Mouse (Mus musculus): ENCODE measurements around the gene Rbm7. TPM values are rescaled to one million over a fixed set of nuclear protein-coding genes. Genes with fewer than 3 reads are reported as not detected.
A peak's percentile ranks its signal among the peaks of the same experiment; 100 is the strongest.
"Not testable (repeated sequence)": the region's sequence is repeated elsewhere in the genome, so short reads cannot be mapped to it uniquely, and the experiment has no call there.

Rbm7 gene
- 115 and 125 TPM in 2 replicates for total RNA-seq (2017)

DNA sequence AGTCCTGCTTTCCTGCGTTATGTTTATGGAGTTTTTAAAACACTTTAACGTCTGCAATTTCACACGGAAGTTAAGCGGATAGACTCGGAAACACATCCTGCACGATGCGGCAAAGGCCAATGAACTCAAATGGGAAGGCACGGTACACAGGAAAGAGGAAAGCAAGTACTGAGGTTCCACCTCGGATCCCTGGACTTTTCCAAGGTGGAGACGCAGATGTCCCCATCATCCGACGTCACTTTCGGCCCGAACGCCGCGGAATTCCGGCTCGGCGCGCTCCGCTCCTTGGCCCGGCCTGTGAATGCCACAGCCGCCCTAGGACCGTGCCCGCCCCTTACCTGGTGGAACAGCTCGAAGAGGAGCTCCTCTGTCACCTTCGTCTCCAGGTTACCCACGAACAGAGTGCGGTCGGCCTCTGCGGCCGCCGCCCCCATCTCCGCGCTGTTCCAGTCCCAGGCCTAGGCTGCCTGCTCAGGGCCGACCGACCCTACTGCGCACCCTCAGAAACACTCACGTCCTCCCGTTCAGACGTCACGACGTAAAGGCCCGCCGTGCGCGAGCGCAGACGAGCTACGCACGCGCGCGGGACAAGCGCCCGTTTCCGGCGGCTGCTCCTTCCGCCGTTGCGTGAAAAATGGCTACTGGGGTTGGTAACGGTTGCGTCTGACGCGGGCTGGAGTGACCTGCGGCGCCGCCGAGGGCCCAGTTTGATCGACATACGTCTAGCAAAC is at the start of gene Rbm7, which contains the start of gene Gm5617:
Rbm7 (minus strand) TSS at position 483 of the 731 bp plus-strand sequence.
Gm5617 (plus strand) TSS at position 626 of the 731 bp plus-strand sequence.
- ATAC-seq (replicated peaks in 1 of 2; ENCODE audit: insufficient read depth in 1 of 2, low FRiP score in 2 of 2, low TSS enrichment in 1 of 2, low read depth in 1 of 2, poor library complexity in 2 of 2, severe bottlenecking in 2 of 2), result peak; percentile 97 to 99

DNA sequence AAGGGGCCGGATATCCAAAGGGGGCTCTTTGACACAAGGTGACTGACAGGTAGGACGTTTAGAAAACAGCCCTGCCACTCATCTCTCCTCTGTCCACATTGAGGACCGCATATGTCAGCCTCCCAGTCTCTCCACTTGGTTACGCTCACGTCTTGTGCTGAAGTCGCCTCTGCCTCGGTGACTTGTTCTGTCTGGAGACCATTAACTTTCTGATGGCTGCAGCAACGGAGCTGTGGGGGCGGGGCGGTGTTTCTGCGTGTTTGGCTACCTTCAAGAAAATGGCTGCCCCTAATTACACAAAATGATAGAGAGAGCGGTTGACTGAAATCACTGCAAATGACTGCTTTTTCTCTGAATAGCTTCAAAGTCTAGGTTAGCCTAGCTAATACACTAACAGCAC is 43.6 kb upstream of the Rbm7 start:
- no peak for ATAC-seq (replicated peaks in 1 of 2; ENCODE audit: insufficient read depth in 1 of 2, low FRiP score in 2 of 2, low TSS enrichment in 1 of 2, low read depth in 1 of 2, poor library complexity in 2 of 2, severe bottlenecking in 2 of 2)

DNA sequence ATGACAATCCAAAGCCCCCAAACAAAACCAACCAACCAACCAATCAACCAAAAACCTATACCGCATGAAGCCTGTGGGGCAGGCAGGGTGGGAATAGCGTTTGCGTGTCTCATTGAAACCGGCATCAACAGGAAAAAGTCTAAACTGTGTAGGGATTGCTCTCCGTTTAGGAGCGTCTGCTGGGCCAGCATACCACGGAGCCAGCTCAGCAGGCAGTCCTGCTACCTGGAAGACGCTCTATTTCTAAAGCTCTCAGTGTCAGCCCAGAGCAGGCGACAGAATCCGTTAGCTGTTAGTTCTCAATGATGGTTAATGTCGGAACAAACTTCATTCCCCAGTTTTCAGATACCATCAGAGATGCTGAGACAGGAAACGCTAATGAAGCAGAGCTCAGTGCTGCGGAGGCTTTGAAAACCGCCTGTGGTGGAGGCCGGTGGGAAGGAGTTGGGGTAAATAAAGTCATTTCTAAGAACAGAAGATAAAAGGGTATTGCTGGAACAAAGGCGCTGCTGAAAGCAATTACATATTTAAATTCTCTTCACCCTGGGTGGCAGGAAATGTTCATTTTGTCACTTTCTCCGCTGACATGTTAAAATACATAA is 43.0 kb upstream of the Rbm7 start:
- peak in 1 of 2 experiments; percentile 32; a peak in 1 of 4 replicates for ATAC-seq (replicated peaks in 1 of 2; ENCODE audit: insufficient read depth in 1 of 2, low FRiP score in 2 of 2, low TSS enrichment in 1 of 2, low read depth in 1 of 2, poor library complexity in 2 of 2, severe bottlenecking in 2 of 2)

DNA sequence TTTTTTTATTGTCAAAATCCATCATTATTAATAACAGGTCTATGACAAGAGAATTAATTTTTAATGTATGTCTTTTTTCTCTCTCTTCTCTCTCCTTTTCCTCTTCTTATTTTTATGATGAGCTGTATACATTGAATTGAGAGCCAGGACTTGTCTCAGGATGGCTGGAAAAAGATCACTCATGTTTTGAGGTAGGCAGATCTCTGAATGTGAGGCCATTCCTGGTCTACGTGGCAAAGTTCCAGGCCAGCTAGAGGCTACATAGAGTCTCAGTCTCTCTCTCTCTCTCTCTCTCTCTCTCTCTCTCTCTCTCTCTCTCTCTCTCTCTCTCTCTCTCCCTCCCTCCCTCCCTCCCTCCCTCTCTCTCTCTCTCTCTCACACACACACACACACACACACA is 42.5 kb upstream of the Rbm7 start:
- not testable (repeated sequence) for ATAC-seq (replicated peaks in 1 of 2; ENCODE audit: insufficient read depth in 1 of 2, low FRiP score in 2 of 2, low TSS enrichment in 1 of 2, low read depth in 1 of 2, poor library complexity in 2 of 2, severe bottlenecking in 2 of 2)

DNA sequence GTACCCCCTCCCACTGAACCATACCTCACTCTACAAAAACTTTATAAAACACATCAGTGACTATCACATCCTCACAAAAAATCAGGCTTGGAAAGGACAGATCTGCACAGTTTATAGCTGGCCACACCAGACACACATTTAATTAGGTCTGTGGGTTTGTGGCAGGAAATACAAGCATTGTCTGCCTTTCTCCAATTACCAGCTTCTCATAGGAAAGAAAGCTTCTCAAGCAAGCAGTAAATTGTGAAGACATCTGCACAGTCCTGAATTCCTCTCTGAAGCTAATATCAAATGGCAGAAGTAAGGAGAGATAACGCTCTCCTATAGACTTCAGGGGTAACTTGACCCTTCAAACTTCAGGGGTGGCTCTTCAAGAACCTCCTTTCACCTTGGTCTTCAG is 41.3 kb upstream of the Rbm7 start:
- ATAC-seq (replicated peaks in 1 of 2; ENCODE audit: insufficient read depth in 1 of 2, low FRiP score in 2 of 2, low TSS enrichment in 1 of 2, low read depth in 1 of 2, poor library complexity in 2 of 2, severe bottlenecking in 2 of 2), result peak in 1 of 2 experiments; percentile 35; a peak in 1 of 4 replicates

DNA sequence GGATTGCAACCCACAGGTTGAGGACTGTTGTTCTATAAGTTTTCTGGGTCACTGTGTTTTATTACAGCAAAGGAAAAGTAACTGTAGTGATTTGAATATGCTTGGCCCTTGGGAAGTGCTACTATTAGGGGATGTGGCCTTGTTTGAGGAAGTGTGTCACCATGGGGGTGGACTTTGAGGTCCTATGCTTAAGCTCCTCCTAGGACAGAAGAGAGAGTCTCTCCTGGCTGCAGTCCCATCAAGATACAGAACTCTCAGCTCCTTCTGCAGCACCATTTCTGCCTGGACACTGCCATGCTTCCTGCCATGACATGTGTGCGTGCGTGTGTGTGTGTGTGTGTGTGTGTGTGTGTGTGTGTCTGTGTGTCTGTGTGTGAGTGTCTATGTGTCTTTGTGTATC is 37.6 kb upstream of the Rbm7 start:
- ATAC-seq (replicated peaks in 1 of 2; ENCODE audit: insufficient read depth in 1 of 2, low FRiP score in 2 of 2, low TSS enrichment in 1 of 2, low read depth in 1 of 2, poor library complexity in 2 of 2, severe bottlenecking in 2 of 2), result peak; percentile 51 to 60; a peak in 3 of 4 replicates

DNA sequence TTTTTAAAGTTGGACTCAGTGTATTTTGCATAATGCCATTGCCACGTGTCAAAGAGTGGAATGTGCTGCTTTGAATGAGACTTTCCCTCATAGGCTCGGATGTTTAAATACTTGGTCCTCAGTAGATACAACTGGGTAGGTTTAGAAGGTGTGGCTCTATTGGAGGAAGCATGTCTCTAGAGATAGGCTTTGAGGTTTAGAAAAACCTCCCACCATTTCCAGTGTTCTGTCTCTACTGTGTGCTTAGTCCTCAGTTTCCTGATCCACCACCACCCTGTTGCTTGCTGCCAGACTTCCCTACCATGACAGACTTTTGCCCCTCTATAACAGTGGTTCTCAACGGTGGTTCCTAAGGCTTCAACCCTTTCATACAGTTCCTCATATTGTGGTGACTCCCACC is 37.1 kb upstream of the Rbm7 start:
- ATAC-seq (replicated peaks in 1 of 2; ENCODE audit: insufficient read depth in 1 of 2, low FRiP score in 2 of 2, low TSS enrichment in 1 of 2, low read depth in 1 of 2, poor library complexity in 2 of 2, severe bottlenecking in 2 of 2), result peak; percentile 45 to 48; a peak in 2 of 4 replicates

DNA sequence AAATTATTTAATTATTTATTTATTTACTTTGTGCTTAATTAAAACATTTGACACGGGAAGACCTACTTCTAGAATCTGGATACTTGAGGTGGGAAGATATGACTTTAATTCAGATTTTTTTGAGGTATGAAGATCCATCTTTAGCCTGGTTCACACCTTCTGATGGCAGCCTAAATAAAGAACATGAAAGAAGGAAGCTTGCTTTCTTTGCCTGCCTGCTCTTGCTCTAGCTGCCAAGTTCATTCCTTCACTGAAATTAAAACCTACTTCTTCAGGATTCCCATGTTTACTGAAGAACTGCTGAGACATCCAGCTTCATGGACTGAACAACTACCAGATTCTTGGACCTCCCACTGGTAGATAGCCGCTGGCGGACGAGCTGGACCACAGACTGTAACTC is 36.2 kb upstream of the Rbm7 start:
- ATAC-seq (replicated peaks in 1 of 2; ENCODE audit: insufficient read depth in 1 of 2, low FRiP score in 2 of 2, low TSS enrichment in 1 of 2, low read depth in 1 of 2, poor library complexity in 2 of 2, severe bottlenecking in 2 of 2), result no peak

DNA sequence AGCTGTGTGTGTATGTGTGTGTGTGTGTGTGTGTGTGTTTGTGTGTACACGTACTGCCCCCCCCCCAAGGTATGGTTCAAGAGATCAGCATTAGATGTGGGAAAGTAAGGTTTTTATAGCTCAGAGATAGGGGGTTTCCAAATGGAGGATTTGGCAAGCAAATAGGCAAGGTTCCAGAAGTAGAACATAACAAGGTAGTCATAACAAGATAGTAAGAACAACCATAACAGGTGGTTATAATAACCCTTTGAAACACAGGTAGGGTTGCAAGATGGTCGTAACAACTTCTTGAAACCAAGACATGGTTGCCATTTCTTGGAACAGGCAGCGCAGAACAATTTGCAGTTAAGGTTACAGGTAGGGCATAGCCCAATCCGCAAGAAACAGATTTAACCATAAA is 31.4 kb upstream of the Rbm7 start:
- no peak for ATAC-seq (replicated peaks in 1 of 2; ENCODE audit: insufficient read depth in 1 of 2, low FRiP score in 2 of 2, low TSS enrichment in 1 of 2, low read depth in 1 of 2, poor library complexity in 2 of 2, severe bottlenecking in 2 of 2)

DNA sequence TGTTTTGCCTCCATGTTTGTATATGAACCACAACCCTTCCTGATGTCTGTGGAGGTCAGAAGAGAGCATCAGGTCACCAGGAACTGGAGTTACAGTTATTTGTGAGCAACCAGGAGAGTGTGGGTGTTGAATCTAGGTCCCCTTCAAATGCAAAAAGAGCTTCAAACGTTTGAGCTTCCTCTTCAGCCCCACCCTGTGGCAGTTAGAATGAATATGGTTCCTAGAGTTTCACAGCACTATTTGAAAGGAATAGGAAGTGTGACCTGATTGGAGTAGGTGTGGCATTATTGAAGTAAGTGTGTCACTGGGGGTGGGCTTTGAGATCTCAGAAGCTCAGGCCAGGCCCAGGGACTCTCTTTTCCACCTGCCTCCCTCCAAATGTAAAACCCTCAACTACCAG is 30.5 kb upstream of the Rbm7 start:
- 0 out of 4 replicates have a peak, but pooled peaks of 1 of the 2 experiments have one; percentile 7 for ATAC-seq (replicated peaks in 1 of 2; ENCODE audit: insufficient read depth in 1 of 2, low FRiP score in 2 of 2, low TSS enrichment in 1 of 2, low read depth in 1 of 2, poor library complexity in 2 of 2, severe bottlenecking in 2 of 2)

DNA sequence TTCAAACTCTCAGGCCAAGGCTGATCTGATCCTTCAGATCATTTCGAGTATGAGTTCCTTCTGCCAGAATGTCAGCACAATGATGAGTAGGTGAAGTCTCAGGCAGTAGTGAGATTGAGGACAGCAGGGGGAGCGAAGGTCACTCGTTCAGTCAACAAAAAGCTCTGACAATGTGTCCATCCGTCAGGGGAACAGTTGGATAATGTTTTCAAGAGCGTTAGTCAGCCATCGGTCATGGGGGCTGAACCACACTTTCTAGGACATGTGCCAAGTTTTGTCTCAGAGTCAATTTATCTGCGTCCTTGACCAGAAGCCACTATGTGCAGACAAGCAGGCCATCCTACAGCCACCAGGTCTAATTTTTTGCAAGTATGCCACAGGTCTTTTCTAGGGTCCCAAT is 25.3 kb upstream of the Rbm7 start:
- ATAC-seq (replicated peaks in 1 of 2; ENCODE audit: insufficient read depth in 1 of 2, low FRiP score in 2 of 2, low TSS enrichment in 1 of 2, low read depth in 1 of 2, poor library complexity in 2 of 2, severe bottlenecking in 2 of 2), result not testable (repeated sequence)

DNA sequence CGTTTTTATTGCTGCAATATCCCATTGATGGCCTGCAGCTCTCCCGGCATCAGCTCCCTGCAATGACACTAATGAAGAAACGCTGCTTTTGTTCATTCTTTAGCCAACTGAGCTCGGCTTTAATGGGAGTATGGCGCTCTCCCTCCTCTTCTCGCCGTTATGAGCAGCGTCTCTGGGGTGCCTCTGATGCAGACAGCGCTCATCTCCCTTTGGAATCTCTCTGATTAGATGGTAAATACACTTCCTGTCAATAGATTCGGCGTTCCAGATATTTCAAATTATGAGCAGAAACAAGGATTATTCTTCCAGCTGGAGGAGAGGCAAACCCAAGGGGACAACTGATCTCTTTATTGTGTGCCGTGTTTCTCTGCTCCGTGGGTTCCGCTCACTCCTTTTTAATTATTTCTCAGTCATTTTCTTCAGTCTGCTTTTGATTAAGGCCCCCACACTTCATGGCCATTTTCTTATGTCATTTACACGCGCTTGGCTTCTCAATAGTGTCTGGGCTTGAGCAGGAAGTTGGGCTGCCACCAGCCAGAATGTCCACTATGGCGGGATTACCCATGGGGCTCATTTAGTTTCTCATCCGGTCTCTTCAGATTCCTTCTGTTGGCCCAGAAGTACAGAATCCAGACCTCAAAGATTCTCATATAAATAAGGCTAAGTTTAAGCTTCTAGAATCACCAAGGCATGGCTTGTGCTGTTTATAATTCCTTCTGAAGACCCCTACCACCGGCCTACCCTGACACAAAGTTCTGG is 22.5 kb upstream of the Rbm7 start:
- no peak for ATAC-seq (replicated peaks in 1 of 2; ENCODE audit: insufficient read depth in 1 of 2, low FRiP score in 2 of 2, low TSS enrichment in 1 of 2, low read depth in 1 of 2, poor library complexity in 2 of 2, severe bottlenecking in 2 of 2)

DNA sequence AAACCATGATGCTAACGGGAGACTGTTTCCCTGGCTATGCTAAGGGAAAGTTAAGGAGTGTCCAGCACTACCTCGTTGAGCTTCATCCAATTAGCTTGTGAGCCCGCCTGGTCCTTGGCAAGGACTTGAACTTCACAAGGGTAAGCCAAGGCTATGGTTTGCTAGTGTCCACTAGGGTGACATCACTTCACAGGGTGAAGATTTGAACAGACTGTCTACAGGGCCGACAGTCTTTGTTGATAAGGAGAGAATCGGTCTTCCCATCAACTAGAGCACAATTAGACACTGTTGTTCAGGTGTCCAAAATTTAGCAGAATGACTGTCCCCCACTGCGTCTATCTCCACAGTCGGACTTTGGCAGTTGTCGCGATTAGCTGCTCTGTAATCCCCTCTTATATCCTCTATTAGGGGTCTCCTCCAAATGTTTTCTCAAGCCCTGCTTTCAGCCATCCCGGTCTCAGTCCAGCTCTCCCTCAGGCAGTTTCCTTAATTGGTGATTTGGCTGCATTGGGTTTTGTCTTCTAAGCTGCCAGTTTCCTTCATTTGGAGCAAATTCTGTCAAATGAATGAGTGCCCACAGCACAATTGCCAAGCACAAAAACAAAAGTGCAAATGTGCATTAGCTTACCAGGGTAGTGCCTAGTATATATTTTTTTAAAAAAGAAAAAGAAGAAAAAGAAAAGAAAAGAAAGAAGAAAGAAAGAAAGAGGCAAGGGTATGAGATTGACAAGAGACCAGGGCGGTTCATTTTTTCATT is 21.7 kb upstream of the Rbm7 start:
- ATAC-seq (replicated peaks in 1 of 2; ENCODE audit: insufficient read depth in 1 of 2, low FRiP score in 2 of 2, low TSS enrichment in 1 of 2, low read depth in 1 of 2, poor library complexity in 2 of 2, severe bottlenecking in 2 of 2), result no peak

DNA sequence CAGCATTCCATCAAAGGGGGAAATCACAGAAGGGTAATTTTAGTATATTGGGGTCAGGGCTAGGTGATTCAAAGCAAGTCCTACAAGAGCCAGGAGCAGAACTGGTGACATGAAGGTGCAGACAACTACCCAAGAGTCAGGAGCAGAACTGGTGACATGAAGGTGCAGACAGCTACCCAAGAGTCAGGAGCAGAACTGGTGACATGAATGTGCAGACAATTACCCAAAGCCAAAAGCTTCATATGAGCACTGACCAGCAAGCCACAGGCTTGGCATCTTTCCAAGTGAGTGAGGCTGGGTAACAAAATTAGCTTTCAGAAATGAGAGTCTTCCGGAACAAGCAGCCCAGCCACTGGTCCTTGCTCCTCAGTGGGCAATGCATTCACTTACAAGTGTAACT is 20.2 kb upstream of the Rbm7 start:
- ATAC-seq (replicated peaks in 1 of 2; ENCODE audit: insufficient read depth in 1 of 2, low FRiP score in 2 of 2, low TSS enrichment in 1 of 2, low read depth in 1 of 2, poor library complexity in 2 of 2, severe bottlenecking in 2 of 2), result peak; percentile 71 to 78

DNA sequence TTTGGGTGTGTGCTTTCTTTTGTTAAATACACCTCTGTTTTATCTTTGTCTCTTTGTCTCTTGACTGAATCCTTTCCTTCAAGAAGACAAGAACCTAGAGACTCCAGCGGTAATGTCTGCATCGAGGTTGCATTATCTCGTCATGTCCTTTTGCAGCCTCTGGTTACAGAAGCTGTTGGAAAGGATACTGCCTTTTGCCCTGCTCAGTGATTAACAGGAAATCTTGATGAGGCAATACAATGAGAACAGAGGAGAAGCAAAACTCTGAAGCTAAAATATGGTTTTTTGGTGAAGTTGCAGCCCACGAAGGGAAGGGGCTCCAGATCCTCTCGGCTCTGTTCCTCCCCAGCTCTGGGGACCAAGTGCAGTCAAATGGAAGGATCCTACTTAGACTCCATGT is 15.0 kb upstream of the Rbm7 start:
- no peak for ATAC-seq (replicated peaks in 1 of 2; ENCODE audit: insufficient read depth in 1 of 2, low FRiP score in 2 of 2, low TSS enrichment in 1 of 2, low read depth in 1 of 2, poor library complexity in 2 of 2, severe bottlenecking in 2 of 2)

DNA sequence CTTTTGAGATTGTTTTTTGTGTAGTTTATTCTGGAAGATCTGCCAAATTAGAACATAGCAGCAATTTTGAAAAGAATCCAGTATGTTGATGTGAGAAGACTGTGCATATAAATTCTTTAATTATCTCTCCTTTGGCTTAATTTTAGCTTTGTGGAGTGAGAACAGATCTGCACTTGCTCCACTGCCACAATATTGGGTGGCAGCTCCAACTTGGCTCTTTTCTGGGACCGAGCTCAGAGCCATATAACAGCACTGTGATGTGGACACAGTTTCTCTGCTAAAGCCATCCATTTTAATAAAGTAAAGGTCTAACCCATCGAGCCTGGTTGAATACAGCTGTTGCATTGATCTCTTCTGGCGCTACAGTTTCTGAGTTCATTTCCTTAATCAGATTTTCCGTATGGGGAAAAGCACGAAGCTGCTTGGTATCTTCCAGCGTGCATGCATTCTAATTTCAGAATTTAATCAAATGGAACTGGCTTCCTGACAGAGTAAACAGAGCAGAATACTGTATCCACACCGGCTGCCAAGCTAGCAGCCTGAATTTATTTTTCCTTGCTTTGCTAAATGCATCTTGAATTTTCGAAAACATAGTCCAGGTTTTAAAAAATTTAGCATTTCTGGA is 9.8 kb upstream of the Rbm7 start:
- ATAC-seq (replicated peaks in 1 of 2; ENCODE audit: insufficient read depth in 1 of 2, low FRiP score in 2 of 2, low TSS enrichment in 1 of 2, low read depth in 1 of 2, poor library complexity in 2 of 2, severe bottlenecking in 2 of 2), result no peak

DNA sequence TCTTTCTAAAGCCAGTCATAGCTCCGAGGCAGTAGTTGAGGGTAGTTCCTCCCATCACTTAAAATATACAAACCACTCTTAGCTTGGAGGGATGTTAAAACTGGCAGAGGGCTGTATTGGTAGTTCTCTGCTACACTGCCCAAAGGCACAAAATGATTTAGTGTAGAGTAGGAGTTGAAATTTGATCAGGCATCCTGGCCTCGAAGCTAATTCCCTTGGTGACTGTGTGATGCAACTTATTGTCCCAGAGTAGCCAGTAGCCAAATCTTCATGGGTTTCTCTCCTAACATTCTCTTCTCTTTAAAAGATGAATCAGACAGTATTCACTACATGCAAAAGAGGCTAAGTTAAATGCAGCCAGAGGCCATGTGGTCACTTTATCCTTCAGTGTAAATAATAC is 7.9 kb upstream of the Rbm7 start:
- ATAC-seq (replicated peaks in 1 of 2; ENCODE audit: insufficient read depth in 1 of 2, low FRiP score in 2 of 2, low TSS enrichment in 1 of 2, low read depth in 1 of 2, poor library complexity in 2 of 2, severe bottlenecking in 2 of 2), result no peak
